Comparison of ENCODE assay signal across 37 mouse cellular contexts in genomic region chr7:33795016-33795415, GRCm38 (mm10). TPM values are rescaled to one million over a fixed set of nuclear protein-coding genes. Genes with fewer than 3 reads are reported as not detected.
DNase-seq lines count a peak whose midpoint lies in the region; TF ChIP-seq lines count a peak whose summit lies in the region.
"Had no signal": no experiment of that assay in that cellular context is flagged by ENCODE, and none has a peak within 500 bp of the region (broad histone marks: within the 10 kb centered on the region; RNA-seq: fewer than 3 reads in every experiment).

No protein-coding gene starts in this region.

- TF ChIP-seq POLR2A in kidney, adult 2 months (IDR thresholded peaks at IDR 0.05; ENCODE audit: low read depth, low read length): no peak
- TF ChIP-seq POLR2A in CH12.LX (IDR thresholded peaks at IDR 0.05; ENCODE audit: low read depth, low read length) (no peak), MEL (IDR thresholded peaks at IDR 0.05; ENCODE audit: control insufficient read depth in 1 of 2, insufficient read depth in 1 of 2, low read depth in 1 of 2, low read length in 2 of 2, poor library complexity in 1 of 2) (no peak)

- no peaks in the 10 kb centered on the region for H3K27me3 ChIP-seq in kidney, adult 2 months (replicated peaks; ENCODE audit: control insufficient read depth, insufficient read depth, low read length)
- H3K27me3 ChIP-seq in CH12.LX (replicated peaks): peaks cover 4% of the 10 kb centered on the region
- no peaks in the 10 kb centered on the region for H3K27me3 ChIP-seq in MEL (ENCODE audit: control insufficient read depth in 1 of 2, insufficient read depth in 2 of 2, low read length in 2 of 2)
- H3K27me3 ChIP-seq in splenic B cell, adult 2 months (ENCODE audit: control insufficient read depth, insufficient read depth, low read length, poor library complexity, severe bottlenecking): no peaks in the 10 kb centered on the region
- H3K27me3 ChIP-seq: embryonic facial prominence, embryonic 15.5 days; forebrain, embryonic 12.5 days; heart, embryonic 12.5 days; limb, embryonic 15.5 days; liver, embryonic 13.5 days; midbrain, embryonic 15.5 days; neural tube, embryonic 15.5 days had no signal

- H3K4me1 ChIP-seq in kidney, adult 2 months (ENCODE audit: control insufficient read depth, insufficient read depth, low read length): no peaks in the 10 kb centered on the region
- H3K4me1 ChIP-seq in CH12.LX (ENCODE audit: control insufficient read depth in 1 of 2, insufficient read depth in 2 of 2) (no peaks in the 10 kb centered on the region), MEL (ENCODE audit: control insufficient read depth in 1 of 2, insufficient read depth in 2 of 2, low read length in 2 of 2) (no peaks in the 10 kb centered on the region)
- H3K4me1 ChIP-seq: embryonic facial prominence, embryonic 10.5 days; embryonic facial prominence, embryonic 15.5 days; forebrain, embryonic 12.5 days; heart, embryonic 12.5 days; limb, embryonic 10.5 days; limb, embryonic 15.5 days; liver, embryonic 13.5 days; midbrain, embryonic 10.5 days; midbrain, embryonic 15.5 days; neural tube, embryonic 15.5 days had no signal

- peak; percentile 19 for DNase-seq in kidney, adult 2 months
- no peak for DNase-seq in kidney, postnatal 14 days
- DNase-seq in CH12.LX (ENCODE audit: extremely low read depth) (peak; percentile 2), MEL (ENCODE audit: low read depth, low spot score) (no peak)
- DNase-seq in splenic B cell, adult 2 months (ENCODE audit: low read depth, low spot score): peak; percentile 17
- no peak for DNase-seq in left cerebral cortex, postnatal 14 days (ENCODE audit: low spot score in 2 of 2)
- no peak for DNase-seq in layer of hippocampus, adult 8-10 months (ENCODE audit: low spot score in 2 of 2)
- DNase-seq: cerebellum, adult 2 months; cerebellum, postnatal 25 days; forebrain, postnatal 0 days; gastrocnemius, postnatal 10 days; liver, embryonic 13.5 days; lung, adult 18-20 months; thymus, adult 18-20 months; thymus, postnatal 25 days had no signal

- no peak overlapping the region for H3K4me2 ChIP-seq in CH12.LX (ENCODE audit: insufficient read depth, low read depth, poor library complexity, severe bottlenecking)
- H3K4me2 ChIP-seq: embryonic facial prominence, embryonic 15.5 days; forebrain, embryonic 12.5 days; heart, embryonic 12.5 days; hindbrain, embryonic 14.5 days; limb, embryonic 15.5 days; liver, embryonic 13.5 days; midbrain, embryonic 15.5 days; neural tube, embryonic 15.5 days had no signal

- no peak overlapping the region for H3K27ac ChIP-seq in kidney, adult 2 months (ENCODE audit: insufficient read depth, low read depth, low read length)
- no peak overlapping the region for H3K27ac ChIP-seq in CH12.LX (ENCODE audit: insufficient read depth, low read depth)
- no peak overlapping the region for H3K27ac ChIP-seq in MEL (ENCODE audit: control insufficient read depth, low read depth, low read length)
- H3K27ac ChIP-seq: embryonic facial prominence, embryonic 10.5 days; embryonic facial prominence, embryonic 15.5 days; forebrain, embryonic 12.5 days; hindbrain, embryonic 14.5 days; limb, embryonic 10.5 days; limb, embryonic 15.5 days; liver, embryonic 13.5 days; midbrain, embryonic 10.5 days; midbrain, embryonic 15.5 days; neural tube, embryonic 15.5 days; stomach, postnatal 0 days had no signal

- H3K79me2 ChIP-seq in CH12.LX (replicated peaks; ENCODE audit: control insufficient read depth, extremely low read depth, insufficient read depth, poor library complexity, severe bottlenecking) (no peaks in the 10 kb centered on the region), MEL (ENCODE audit: control insufficient read depth, insufficient read depth, low read length, poor library complexity) (no peaks in the 10 kb centered on the region)

- H3K36me3 ChIP-seq in kidney, adult 2 months (ENCODE audit: control insufficient read depth, insufficient read depth, low read length): no peaks in the 10 kb centered on the region
- no peaks in the 10 kb centered on the region for H3K36me3 ChIP-seq in CH12.LX (replicated peaks in 1 of 2; ENCODE audit: control insufficient read depth in 1 of 2, insufficient read depth in 1 of 2, low read length in 1 of 2)
- H3K36me3 ChIP-seq in MEL (ENCODE audit: control insufficient read depth in 1 of 2, insufficient read depth in 2 of 2, low read length in 2 of 2): no peaks in the 10 kb centered on the region
- H3K36me3 ChIP-seq in splenic B cell, adult 2 months (ENCODE audit: control insufficient read depth, insufficient read depth, low read length, poor library complexity, severe bottlenecking): no peaks in the 10 kb centered on the region
- H3K36me3 ChIP-seq: embryonic facial prominence, embryonic 10.5 days; embryonic facial prominence, embryonic 15.5 days; forebrain, embryonic 12.5 days; heart, embryonic 12.5 days; limb, embryonic 10.5 days; limb, embryonic 15.5 days; liver, embryonic 13.5 days; midbrain, embryonic 10.5 days; midbrain, embryonic 15.5 days; neural tube, embryonic 15.5 days had no signal

- H3K4me3 ChIP-seq in kidney, adult 2 months (ENCODE audit: insufficient read depth, low read depth, low read length): no peak overlapping the region
- H3K4me3 ChIP-seq in CH12.LX (replicated peaks in 1 of 3; ENCODE audit: low read depth in 2 of 3, low read length in 2 of 3, poor library complexity in 1 of 3) (no peak overlapping the region), MEL (ENCODE audit: control insufficient read depth in 1 of 2, insufficient read depth in 1 of 2, low read depth in 2 of 2, low read length in 2 of 2) (no peak overlapping the region)
- H3K4me3 ChIP-seq: embryonic facial prominence, embryonic 10.5 days; embryonic facial prominence, embryonic 15.5 days; forebrain, embryonic 12.5 days; heart, embryonic 12.5 days; limb, embryonic 10.5 days; limb, embryonic 15.5 days; liver, embryonic 13.5 days; midbrain, embryonic 10.5 days; midbrain, embryonic 15.5 days; neural tube, embryonic 15.5 days had no signal

- H3K9me3 ChIP-seq in CH12.LX (replicated peaks; ENCODE audit: low read length) (no peaks in the 10 kb centered on the region), MEL (replicated peaks; ENCODE audit: insufficient read depth, low read length) (no peaks in the 10 kb centered on the region)

- TF ChIP-seq EP300 in CH12.LX (IDR thresholded peaks at IDR 0.05; ENCODE audit: low read length) (no peak), MEL (IDR thresholded peaks at IDR 0.05; ENCODE audit: low read depth in 1 of 2, low read length in 2 of 2) (no peak)

- TF ChIP-seq RAD21 in CH12.LX (IDR thresholded peaks at IDR 0.05; ENCODE audit: low read depth, low read length): peak; percentile 42
- TF ChIP-seq RAD21 in MEL (IDR thresholded peaks at IDR 0.05; ENCODE audit: low read depth, low read length): peak; percentile 21

- dilution Hi-C loops in CH12.LX (cut with MboI; ENCODE audit: extremely low pct_ligation_motif_present, extremely low pct_unique_long_range_greater_than_20kb, low sequenced_read_pairs): no loop called here

- intact Hi-C loops in left cerebral cortex, postnatal 14 days (cut with DNase I): no loop called here

- in situ Hi-C loops in CH12.LX (cut with MboI; ENCODE audit: low pct_ligation_motif_present, low pct_unique_long_range_greater_than_20kb, low sequenced_read_pairs): no loop called here

- H3K9ac ChIP-seq in CH12.LX (ENCODE audit: insufficient read depth, low read depth) (no peak overlapping the region), MEL (ENCODE audit: control insufficient read depth, low read depth, low read length, poor library complexity, severe bottlenecking) (no peak overlapping the region)
- H3K9ac ChIP-seq: embryonic facial prominence, embryonic 15.5 days; forebrain, embryonic 12.5 days; forebrain, postnatal 0 days; heart, embryonic 12.5 days; hindbrain, embryonic 14.5 days; limb, embryonic 15.5 days; liver, embryonic 13.5 days; midbrain, embryonic 15.5 days; neural tube, embryonic 15.5 days had no signal

- no peak for TF ChIP-seq CTCF in kidney, adult 2 months (conservative IDR thresholded peaks at IDR 0.05; ENCODE audit: insufficient read depth, insufficient read length, low read depth, low read length)
- peak; percentile 17 to 48; a peak in 2 of 4 replicates for TF ChIP-seq CTCF in CH12.LX (conservative IDR thresholded peaks at IDR 0.05 in 1 of 2, IDR thresholded peaks at IDR 0.05 in 1 of 2; ENCODE audit: low read depth in 2 of 2, low read length in 2 of 2)
- 0 out of 6 replicates have a peak, but pooled peaks of 1 of the 3 experiments have one; percentile 10 for TF ChIP-seq CTCF in MEL (IDR thresholded peaks at IDR 0.05 in 2 of 3, conservative IDR thresholded peaks at IDR 0.05 in 1 of 3; ENCODE audit: control insufficient read depth in 1 of 3, insufficient read depth in 1 of 3, low read depth in 2 of 3, low read length in 3 of 3, poor library complexity in 1 of 3, severe bottlenecking in 1 of 3)

TF ChIP-seq in CH12.LX, 34 proteins besides CTCF, POLR2A, EP300 and RAD21 (continues in another document):
- no peak for TF ChIP-seq SMC3 (IDR thresholded peaks at IDR 0.05; ENCODE audit: low read depth, low read length)
- TF ChIP-seq MEF2A (IDR thresholded peaks at IDR 0.05; ENCODE audit: borderline replicate concordance, low read depth, low read length): no peak
- no peak for TF ChIP-seq CHD1 (IDR thresholded peaks at IDR 0.05; ENCODE audit: low read depth, low read length)
- TF ChIP-seq JUN (IDR thresholded peaks at IDR 0.05; ENCODE audit: insufficient read depth, low read depth, low read length): no peak

TF ChIP-seq in MEL, 35 proteins besides CTCF, POLR2A, EP300 and RAD21 (continues in another document):
- TF ChIP-seq NRF1 (IDR thresholded peaks at IDR 0.05; ENCODE audit: insufficient read depth, low read depth, low read length, poor library complexity, severe bottlenecking): no peak
- TF ChIP-seq BHLHE40 (IDR thresholded peaks at IDR 0.05; ENCODE audit: borderline replicate concordance, low read depth, low read length): no peak
- TF ChIP-seq ZKSCAN1 (IDR thresholded peaks at IDR 0.05; ENCODE audit: low read depth, low read length): no peak

RNA-seq across cellular contexts. Expression of gene Scgb1b24, which starts 51.4 kb away (rescaled TPM):
- polyA plus RNA-seq in kidney, adult 2 months (2012; rRNA removed): not detected in 2 replicates
- total RNA-seq in CH12.LX (2012; rRNA removed) (not detected in 2 replicates), CH12.LX (2014; rRNA removed) (not detected in 2 replicates), MEL (2012; rRNA removed) (not detected in 2 replicates)
- polyA plus RNA-seq in CH12.LX (2012; ENCODE audit: insufficient read length, low read depth) (not detected in 2 replicates), MEL (2012; ENCODE audit: insufficient read depth in 1 of 2, insufficient read length in 2 of 2, low read depth in 1 of 2, low replicate concordance in 2 of 2, missing spikeins in 1 of 2) (not detected)
- total RNA-seq in left cerebral cortex, postnatal 14 days (2021): not detected
- total RNA-seq in layer of hippocampus, adult 8-10 months (2022): not detected
- total RNA-seq: adrenal gland, adult 18-20 months; adrenal gland, postnatal 4 days; forebrain, postnatal 0 days; gastrocnemius, postnatal 10 days; granulocyte monocyte progenitor cell, adult 5-6 weeks; hematopoietic stem cell, adult 5-6 weeks; layer of hippocampus, adult 18-20 months; layer of hippocampus, postnatal 14 days; megakaryocyte progenitor cell, adult 5-6 weeks had no signal
- polyA plus RNA-seq: cerebellum, adult 2 months; embryonic facial prominence, embryonic 10.5 days; embryonic facial prominence, embryonic 15.5 days; forebrain, embryonic 12.5 days; forebrain, postnatal 0 days; heart, embryonic 12.5 days; heart, postnatal 0 days; hindbrain, embryonic 14.5 days; intestine, postnatal 0 days; kidney, embryonic 16.5 days; limb, embryonic 10.5 days; limb, embryonic 15.5 days; liver, embryonic 13.5 days; lung, postnatal 0 days; midbrain, embryonic 10.5 days; midbrain, embryonic 15.5 days; neural tube, embryonic 15.5 days; stomach, postnatal 0 days had no signal

RNA-seq across cellular contexts. Expression of gene Scgb2b24, which starts 55.9 kb away (rescaled TPM):
- polyA plus RNA-seq in kidney, adult 2 months (2012; rRNA removed): not detected in 2 replicates
- total RNA-seq in CH12.LX (2012; rRNA removed) (not detected in 2 replicates), CH12.LX (2014; rRNA removed) (not detected in 2 replicates), MEL (2012; rRNA removed) (not detected in 2 replicates)
- polyA plus RNA-seq in CH12.LX (2012; ENCODE audit: insufficient read length, low read depth) (not detected in 2 replicates), MEL (2012; ENCODE audit: insufficient read depth in 1 of 2, insufficient read length in 2 of 2, low read depth in 1 of 2, low replicate concordance in 2 of 2, missing spikeins in 1 of 2) (not detected)
- total RNA-seq in left cerebral cortex, postnatal 14 days (2021): not detected
- total RNA-seq in layer of hippocampus, adult 8-10 months (2022): not detected
- total RNA-seq: adrenal gland, adult 18-20 months; adrenal gland, postnatal 4 days; forebrain, postnatal 0 days; gastrocnemius, postnatal 10 days; granulocyte monocyte progenitor cell, adult 5-6 weeks; hematopoietic stem cell, adult 5-6 weeks; layer of hippocampus, adult 18-20 months; layer of hippocampus, postnatal 14 days; megakaryocyte progenitor cell, adult 5-6 weeks had no signal
- polyA plus RNA-seq: cerebellum, adult 2 months; embryonic facial prominence, embryonic 10.5 days; embryonic facial prominence, embryonic 15.5 days; forebrain, embryonic 12.5 days; forebrain, postnatal 0 days; heart, embryonic 12.5 days; heart, postnatal 0 days; hindbrain, embryonic 14.5 days; intestine, postnatal 0 days; kidney, embryonic 16.5 days; limb, embryonic 10.5 days; limb, embryonic 15.5 days; liver, embryonic 13.5 days; lung, postnatal 0 days; midbrain, embryonic 10.5 days; midbrain, embryonic 15.5 days; neural tube, embryonic 15.5 days; stomach, postnatal 0 days had no signal

Comparison
In these comparisons a context has a peak if more than half of its experiments do, and no peak if none do; other contexts are left out.
1. DNase-seq: peak in kidney, adult 2 months (single experiment), CH12.LX (single experiment) and splenic B cell, adult 2 months (single experiment); none in kidney, postnatal 14 days (single experiment), MEL (single experiment), left cerebral cortex, postnatal 14 days (0 of 2) and layer of hippocampus, adult 8-10 months (0 of 2).